Mouse (Mus musculus): Measurements from ENCODE around the gene Wdcp. TPM values are rescaled to one million over a fixed set of nuclear protein-coding genes. Genes with fewer than 3 reads are reported as not detected.

The Wdcp gene
- polyA plus RNA-seq, 1 experiment from 2014 or later, result 12.7 TPM

GRCm38 (mm10) chr12:4889891-4890290 is 46.8 kb downstream of the Wdcp start:
- Histone ChIP-seq H3K27ac (ENCODE audit: low read length) (no peak overlapping the region), H3K9ac (ENCODE audit: low read depth, low read length) (no peak overlapping the region), H3K36me3 (ENCODE audit: control insufficient read depth, insufficient read depth, low read length) (peaks cover 6% of the 10 kb centered on the region), H3K4me3 (ENCODE audit: low read depth, low read length) (no peak overlapping the region), H3K4me1 (ENCODE audit: control insufficient read depth, insufficient read depth, low read length) (no peaks in the 10 kb centered on the region), H3K4me2 (ENCODE audit: low read length) (no peak overlapping the region), H3K9me3 (replicated peaks; ENCODE audit: control insufficient read depth, low read length, poor library complexity, severe bottlenecking) (no peaks in the 10 kb centered on the region), H3K27me3 (ENCODE audit: control insufficient read depth, insufficient read depth, low read depth, low read length) (no peaks in the 10 kb centered on the region)
- no peak for ATAC-seq
- WGBS, result 91% methylated on average over 1 of the region's 1 CpGs

GRCm38 (mm10) chr12:4898024-4898423 is 54.9 kb downstream of the Wdcp start:
- Histone ChIP-seq H3K27ac (ENCODE audit: low read length) (no peak overlapping the region), H3K9me3 (replicated peaks; ENCODE audit: control insufficient read depth, low read length, poor library complexity, severe bottlenecking) (no peaks in the 10 kb centered on the region), H3K27me3 (ENCODE audit: control insufficient read depth, insufficient read depth, low read depth, low read length) (no peaks in the 10 kb centered on the region), H3K4me3 (ENCODE audit: low read depth, low read length) (no peak overlapping the region), H3K4me2 (ENCODE audit: low read length) (no peak overlapping the region), H3K36me3 (ENCODE audit: control insufficient read depth, insufficient read depth, low read length) (peaks cover 2% of the 10 kb centered on the region; the same call in 1 of the 2 replicates), H3K9ac (ENCODE audit: low read depth, low read length) (no peak overlapping the region), H3K4me1 (ENCODE audit: control insufficient read depth, insufficient read depth, low read length) (no peaks in the 10 kb centered on the region)
- no peak for ATAC-seq
- 87% methylated on average over 5 of the region's 5 CpGs for WGBS

DNA sequence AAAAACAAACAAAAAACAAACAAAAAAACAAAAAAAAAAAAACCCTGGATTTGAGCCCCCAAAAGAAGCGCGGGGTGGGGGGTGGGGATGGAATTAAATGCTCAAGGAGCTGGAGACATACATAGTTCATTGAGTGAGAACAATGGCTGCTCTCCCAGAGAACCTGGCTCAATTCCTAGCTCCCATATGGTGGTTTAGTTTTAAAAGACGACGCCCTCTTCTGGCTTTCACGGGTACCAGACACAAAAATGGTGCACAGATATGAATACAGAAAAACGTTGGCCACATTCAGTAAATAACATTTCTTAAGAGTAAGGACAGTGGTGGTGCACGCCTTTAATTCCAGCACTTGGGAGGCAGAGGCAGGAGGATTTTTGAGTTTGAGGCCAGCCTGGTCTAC is 62.8 kb downstream of the Wdcp start:
- H3K4me1 ChIP-seq (ENCODE audit: control insufficient read depth, insufficient read depth, low read length), result peaks cover 6% of the 10 kb centered on the region
- peak overlapping the region; percentile 72; the same call in 1 of the 2 replicates for H3K4me2 ChIP-seq (ENCODE audit: low read length)
- H3K36me3 ChIP-seq (ENCODE audit: control insufficient read depth, insufficient read depth, low read length), result no peaks in the 10 kb centered on the region
- H3K27ac ChIP-seq (ENCODE audit: low read length), result no peak overlapping the region
- H3K27me3 ChIP-seq (ENCODE audit: control insufficient read depth, insufficient read depth, low read depth, low read length), result no peaks in the 10 kb centered on the region
- WGBS, result 88% methylated on average over 7 of the region's 7 CpGs
- no peak overlapping the region for H3K9ac ChIP-seq (ENCODE audit: low read depth, low read length)
- no peak overlapping the region for H3K4me3 ChIP-seq (ENCODE audit: low read depth, low read length)
- no peaks in the 10 kb centered on the region for H3K9me3 ChIP-seq (replicated peaks; ENCODE audit: control insufficient read depth, low read length, poor library complexity, severe bottlenecking)
- ATAC-seq, result no peak

- H3K4me2 ChIP-seq (ENCODE audit: low read length), result peak overlapping the region; percentile 72
- H3K9ac ChIP-seq (ENCODE audit: low read depth, low read length), result no peak overlapping the region; the same call in 1 of the 2 replicates
- no peaks in the 10 kb centered on the region for H3K9me3 ChIP-seq (replicated peaks; ENCODE audit: control insufficient read depth, low read length, poor library complexity, severe bottlenecking)
- peak overlapping the region; percentile 84 for H3K4me3 ChIP-seq (ENCODE audit: low read depth, low read length)
- peaks cover 6% of the 10 kb centered on the region for H3K4me1 ChIP-seq (ENCODE audit: control insufficient read depth, insufficient read depth, low read length)
- ATAC-seq, result no peak
- no peaks in the 10 kb centered on the region for H3K36me3 ChIP-seq (ENCODE audit: control insufficient read depth, insufficient read depth, low read length)
- H3K27me3 ChIP-seq (ENCODE audit: control insufficient read depth, insufficient read depth, low read depth, low read length), result no peaks in the 10 kb centered on the region
- WGBS, result 61% methylated on average over 7 of the region's 7 CpGs
- H3K27ac ChIP-seq (ENCODE audit: low read length), result peak overlapping the region; percentile 90
Observed at GRCm38 (mm10) chr12:4906476-4906875, 63.4 kb downstream of the Wdcp start.

DNA sequence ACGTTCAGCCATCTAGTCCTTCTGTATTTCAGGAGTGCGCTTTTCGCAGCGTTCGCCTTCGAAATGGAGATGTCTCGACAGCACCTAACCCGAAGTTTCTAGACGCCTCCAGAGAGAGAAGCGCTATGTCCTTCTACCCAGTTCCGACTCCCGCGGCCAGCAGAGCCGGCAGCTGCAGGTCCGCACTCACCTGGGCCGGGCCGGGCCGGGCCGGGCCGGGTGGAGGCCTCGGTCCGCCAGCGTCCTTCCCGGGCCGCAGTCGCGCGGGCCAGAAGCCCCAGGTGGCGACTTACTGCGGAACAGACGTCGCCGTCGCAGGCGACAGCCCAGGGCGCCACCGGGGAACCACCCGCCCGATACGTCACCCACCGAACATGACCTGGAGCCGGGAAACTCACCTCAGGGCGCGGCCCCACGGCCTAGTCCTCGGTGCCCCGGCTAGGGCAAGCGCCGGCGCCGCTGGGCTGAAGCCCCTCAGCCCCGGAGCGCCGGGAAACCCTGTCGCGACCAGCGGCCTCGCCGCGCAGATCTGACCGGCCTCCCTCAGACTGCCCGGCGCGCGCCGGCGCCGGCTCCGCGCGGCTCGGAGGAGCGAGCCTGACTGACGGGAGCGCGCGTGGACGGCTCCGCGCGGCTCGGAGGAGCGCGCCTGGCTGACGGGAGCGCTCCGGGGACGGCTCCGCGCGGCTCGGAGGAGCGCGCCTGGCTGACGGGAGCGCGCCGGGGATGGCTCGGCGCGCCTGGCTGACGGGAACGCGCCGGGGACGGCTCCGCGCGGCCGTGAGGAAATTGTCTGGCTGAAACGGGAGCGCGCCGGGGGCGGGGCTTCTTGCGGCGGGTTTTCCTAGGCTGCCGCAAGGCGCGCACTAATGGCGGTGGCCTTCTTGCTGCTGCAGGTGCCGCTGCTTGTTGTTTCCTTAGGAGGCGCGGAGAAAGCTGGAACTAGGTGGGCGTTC is 64.1 kb downstream of the Wdcp start, which contains the start of gene Ubxn2a:
Gene Ubxn2a (minus strand): TSS at position 755 of the 956 bp plus-strand sequence.
- ATAC-seq, result peak; percentile 94
- no peaks in the 10 kb centered on the region for H3K9me3 ChIP-seq (replicated peaks; ENCODE audit: control insufficient read depth, low read length, poor library complexity, severe bottlenecking)
- H3K4me3 ChIP-seq (ENCODE audit: low read depth, low read length), result peak within 1 kb of the TSS; percentile 84
- peak within 1 kb of the TSS; percentile 86 for H3K9ac ChIP-seq (ENCODE audit: low read depth, low read length)
- peaks cover 6% of the 10 kb centered on the region for H3K4me1 ChIP-seq (ENCODE audit: control insufficient read depth, insufficient read depth, low read length)
- H3K4me2 ChIP-seq (ENCODE audit: low read length), result peak within 1 kb of the TSS; percentile 72
- no peaks in the 10 kb centered on the region for H3K36me3 ChIP-seq (ENCODE audit: control insufficient read depth, insufficient read depth, low read length)
- H3K27ac ChIP-seq (ENCODE audit: low read length), result peak within 1 kb of the TSS; percentile 90
- under 1% methylated on average over 86 of the region's 125 CpGs for WGBS
- H3K27me3 ChIP-seq (ENCODE audit: control insufficient read depth, insufficient read depth, low read depth, low read length), result no peaks in the 10 kb centered on the region

- 93% methylated on average over 7 of the region's 7 CpGs for WGBS
- H3K36me3 ChIP-seq (ENCODE audit: control insufficient read depth, insufficient read depth, low read length), result no peaks in the 10 kb centered on the region
- peaks cover 6% of the 10 kb centered on the region for H3K4me1 ChIP-seq (ENCODE audit: control insufficient read depth, insufficient read depth, low read length)
- ATAC-seq, result no peak
- H3K27me3 ChIP-seq (ENCODE audit: control insufficient read depth, insufficient read depth, low read depth, low read length), result no peaks in the 10 kb centered on the region
- no peak overlapping the region for H3K4me3 ChIP-seq (ENCODE audit: low read depth, low read length)
- no peak overlapping the region for H3K9ac ChIP-seq (ENCODE audit: low read depth, low read length)
- H3K27ac ChIP-seq (ENCODE audit: low read length), result no peak overlapping the region
- H3K9me3 ChIP-seq (replicated peaks; ENCODE audit: control insufficient read depth, low read length, poor library complexity, severe bottlenecking), result no peaks in the 10 kb centered on the region
- H3K4me2 ChIP-seq (ENCODE audit: low read length), result peak overlapping the region; percentile 72; the same call in 1 of the 2 replicates
Observed at GRCm38 (mm10) chr12:4908391-4908790, 65.3 kb downstream of the Wdcp start.

Other genes starting within 250 kb of the Wdcp start
- gene Fam228a, start 104.9 kb upstream of the Wdcp start, polyA plus RNA-seq (2015; fragmentation: Nextera tagmentation; extraction: Ambion mirVana), result 0.69 and 1.1 TPM in 2 replicates
- 15.1 and 17.4 TPM in 2 replicates for gene Pfn4, start 74.3 kb upstream of the Wdcp start, polyA plus RNA-seq (2015; fragmentation: Nextera tagmentation; extraction: Ambion mirVana)
- 5.9 and 8.0 TPM in 2 replicates for gene Fam228b, start 74.0 kb upstream of the Wdcp start, polyA plus RNA-seq (2015; fragmentation: Nextera tagmentation; extraction: Ambion mirVana)
- gene Sf3b6, start 25.8 kb upstream of the Wdcp start, polyA plus RNA-seq (2015; fragmentation: Nextera tagmentation; extraction: Ambion mirVana), result 204 TPM in 2 replicates
- 36.7 and 43.0 TPM in 2 replicates for gene Fkbp1b, start 1.7 kb upstream of the Wdcp start, polyA plus RNA-seq (2015; fragmentation: Nextera tagmentation; extraction: Ambion mirVana)
- 2.9 and 3.0 TPM in 2 replicates for gene Mfsd2b, start 31.1 kb downstream of the Wdcp start, polyA plus RNA-seq (2015; fragmentation: Nextera tagmentation; extraction: Ambion mirVana)
- 38.7 and 40.9 TPM in 2 replicates for gene Ubxn2a, start 64.4 kb downstream of the Wdcp start, polyA plus RNA-seq (2015; fragmentation: Nextera tagmentation; extraction: Ambion mirVana)
- 8.0 and 9.7 TPM in 2 replicates for gene Atad2b, start 74.0 kb downstream of the Wdcp start, polyA plus RNA-seq (2015; fragmentation: Nextera tagmentation; extraction: Ambion mirVana)